Mouse (Mus musculus): Measurements from ENCODE around the gene Gm1123. TPM values are rescaled to one million over a fixed set of nuclear protein-coding genes. Genes with fewer than 3 reads are reported as not detected.
A peak's percentile ranks its signal among the peaks of the same experiment; 100 is the strongest.

The Gm1123 gene
- polyA plus RNA-seq, 1 experiment: 90.3 TPM

DNA sequence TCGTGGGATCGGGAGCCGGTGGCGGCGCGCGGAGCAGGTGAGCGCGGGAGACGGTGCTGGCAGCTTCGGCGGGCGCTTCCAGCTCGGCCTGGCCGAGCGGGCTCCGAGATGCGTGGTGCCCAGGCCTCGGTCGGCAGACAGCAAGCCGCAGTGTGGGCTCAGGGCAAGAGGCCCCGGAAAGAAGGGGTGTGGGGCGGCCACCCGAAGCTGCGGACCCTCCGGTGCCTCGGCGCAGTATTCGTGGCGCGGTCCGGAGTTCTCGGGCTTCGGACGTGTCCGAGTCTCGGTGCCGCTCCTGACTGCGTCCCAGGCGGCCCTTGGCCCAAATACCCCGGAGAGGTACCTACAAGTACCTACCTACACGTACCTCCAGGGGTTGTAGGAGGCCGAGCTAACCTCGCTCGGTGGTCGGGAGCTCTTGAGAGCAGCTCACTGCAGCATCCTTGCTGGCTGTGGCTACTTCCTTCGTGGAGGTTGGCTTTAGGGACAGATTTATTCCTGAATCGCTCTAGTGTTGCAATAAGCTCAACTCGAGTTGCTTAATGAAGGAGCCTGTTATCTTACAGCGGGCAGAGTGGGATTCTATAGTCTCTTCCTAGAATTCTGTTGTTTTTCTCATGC, 48.9 kb downstream of the Gm1123 start:
- under 1% methylated on average over 50 of the region's 50 CpGs for WGBS
- Histone ChIP-seq H3K4me1 (ENCODE audit: control insufficient read depth, insufficient read depth, insufficient read length, low read length) (peaks cover 2% of the 10 kb centered on the region; the same call in 1 of the 2 replicates), H3K4me3 (ENCODE audit: low read depth, low read length) (peak overlapping the region; percentile 88), H3K36me3 (ENCODE audit: control insufficient read depth, insufficient read depth, low read length) (no peaks in the 10 kb centered on the region), H3K27me3 (ENCODE audit: control insufficient read depth, insufficient read depth, low read length) (peaks cover 4% of the 10 kb centered on the region; the same call in 1 of the 2 replicates), H3K27ac (ENCODE audit: insufficient read depth, low read depth, low read length) (no peak overlapping the region)
- no peak for TF ChIP-seq POLR2A (IDR thresholded peaks at IDR 0.05; ENCODE audit: low read depth, low read length)
- TF ChIP-seq CTCF (IDR thresholded peaks at IDR 0.05; ENCODE audit: extremely low read depth, insufficient read length, insufficient replicate concordance, low read depth, low read length): no peak

DNA sequence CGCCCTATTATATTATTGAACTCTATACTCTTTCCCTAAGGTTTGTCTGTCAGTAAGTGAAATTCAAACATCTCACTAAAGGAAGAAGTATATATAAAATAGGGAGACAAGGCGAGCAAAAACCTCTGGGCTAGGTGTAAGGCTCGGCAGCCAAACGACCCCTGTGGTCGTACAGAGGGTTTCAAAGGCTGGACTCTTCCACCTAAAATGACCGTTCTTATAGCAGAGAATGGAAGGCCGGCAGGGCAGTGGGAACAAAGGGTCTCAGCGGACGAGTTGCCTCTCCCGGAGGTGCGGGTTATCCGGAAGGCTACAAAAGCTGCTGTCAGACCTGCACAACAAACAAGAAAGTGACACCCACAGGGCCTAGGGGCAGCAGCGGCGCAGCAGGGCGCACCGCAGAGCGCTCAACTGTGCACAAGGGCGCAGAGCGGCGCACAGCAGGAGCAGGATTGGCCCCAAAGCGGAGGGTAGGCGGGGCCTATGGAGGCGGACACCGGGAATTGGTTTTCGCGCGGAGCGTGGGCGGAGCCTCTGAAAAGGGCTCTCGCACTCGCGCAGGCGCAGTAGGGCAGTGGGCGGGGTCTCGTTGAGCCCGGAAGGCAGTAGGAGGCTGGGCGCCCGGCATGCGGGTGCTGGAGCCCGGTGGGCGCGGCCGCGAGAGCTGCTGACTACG, 49.6 kb downstream of the Gm1123 start, which contains the start of gene Faim:
Gene Faim (plus strand): TSS at position 574 of the 676 bp plus-strand sequence.
- Histone ChIP-seq H3K36me3 (ENCODE audit: control insufficient read depth, insufficient read depth, low read length) (no peaks in the 10 kb centered on the region), H3K27ac (ENCODE audit: insufficient read depth, low read depth, low read length) (no peak within 1 kb of the TSS), H3K4me3 (ENCODE audit: low read depth, low read length) (peak within 1 kb of the TSS; percentile 88), H3K27me3 (ENCODE audit: control insufficient read depth, insufficient read depth, low read length) (peaks cover 6% of the 10 kb centered on the region; the same call in 1 of the 2 replicates), H3K4me1 (ENCODE audit: control insufficient read depth, insufficient read depth, insufficient read length, low read length) (peaks cover 2% of the 10 kb centered on the region; the same call in 1 of the 2 replicates)
- peak; percentile 78 for TF ChIP-seq POLR2A (IDR thresholded peaks at IDR 0.05; ENCODE audit: low read depth, low read length)
- peak; percentile 23; the same call in 1 of the 2 replicates for TF ChIP-seq CTCF (IDR thresholded peaks at IDR 0.05; ENCODE audit: extremely low read depth, insufficient read length, insufficient replicate concordance, low read depth, low read length)
- WGBS: 2% methylated on average over 45 of the region's 45 CpGs

DNA sequence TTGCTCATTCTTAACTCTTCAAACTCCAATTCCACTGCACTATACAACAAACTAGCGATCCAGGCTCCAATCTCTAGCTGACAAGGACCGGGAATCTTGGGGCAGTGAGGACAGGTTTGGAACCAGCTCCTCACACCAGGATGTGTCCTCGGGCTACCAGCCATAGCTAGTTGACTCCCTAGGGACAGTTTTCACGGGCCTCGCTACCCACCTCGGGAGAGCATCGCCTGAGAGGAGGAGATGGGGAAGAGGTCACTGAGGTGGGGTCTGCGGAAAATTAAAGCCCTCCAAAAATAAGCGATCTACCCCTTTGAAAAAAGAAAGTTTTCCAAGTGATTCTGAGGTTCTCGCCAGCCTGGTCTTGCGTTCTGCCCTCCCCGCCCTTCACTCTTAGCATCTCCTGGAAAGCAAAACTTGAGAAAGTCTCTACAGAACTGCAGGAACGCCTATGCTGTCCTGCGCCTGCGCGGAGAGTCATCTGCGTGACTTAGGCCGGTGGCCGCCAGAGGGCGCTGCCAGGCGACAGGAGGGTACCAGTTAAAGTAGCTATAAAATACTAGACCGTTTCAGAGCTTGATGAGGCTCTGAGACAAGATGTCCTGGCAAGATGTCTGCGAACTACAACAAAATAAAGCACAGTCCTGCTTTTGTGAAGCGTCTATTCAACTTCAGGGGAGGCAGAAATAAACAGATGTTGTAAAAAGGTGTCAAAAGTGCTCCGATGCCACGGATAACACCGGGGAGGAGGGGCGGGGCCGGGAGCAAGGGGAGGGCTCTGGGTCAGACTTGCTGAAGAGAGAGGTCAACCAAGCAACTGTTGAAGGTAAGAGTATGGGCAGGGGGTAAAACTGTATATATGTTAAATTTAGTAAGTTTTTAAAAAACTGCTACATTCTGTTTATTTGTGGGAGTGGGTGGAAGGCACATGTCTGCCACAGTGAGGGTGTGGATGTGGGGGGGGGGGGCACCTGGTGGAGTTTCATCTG, 55.8 kb downstream of the Gm1123 start:
- Histone ChIP-seq H3K27me3 (ENCODE audit: control insufficient read depth, insufficient read depth, low read length) (peaks cover 14% of the 10 kb centered on the region), H3K27ac (ENCODE audit: insufficient read depth, low read depth, low read length) (no peak overlapping the region), H3K36me3 (ENCODE audit: control insufficient read depth, insufficient read depth, low read length) (no peaks in the 10 kb centered on the region), H3K4me1 (ENCODE audit: control insufficient read depth, insufficient read depth, insufficient read length, low read length) (no peaks in the 10 kb centered on the region), H3K4me3 (ENCODE audit: low read depth, low read length) (no peak overlapping the region)
- 7% methylated on average over 29 of the region's 29 CpGs for WGBS
- peak; percentile 97 for TF ChIP-seq CTCF (IDR thresholded peaks at IDR 0.05; ENCODE audit: extremely low read depth, insufficient read length, insufficient replicate concordance, low read depth, low read length)
- TF ChIP-seq POLR2A (IDR thresholded peaks at IDR 0.05; ENCODE audit: low read depth, low read length): no peak

DNA sequence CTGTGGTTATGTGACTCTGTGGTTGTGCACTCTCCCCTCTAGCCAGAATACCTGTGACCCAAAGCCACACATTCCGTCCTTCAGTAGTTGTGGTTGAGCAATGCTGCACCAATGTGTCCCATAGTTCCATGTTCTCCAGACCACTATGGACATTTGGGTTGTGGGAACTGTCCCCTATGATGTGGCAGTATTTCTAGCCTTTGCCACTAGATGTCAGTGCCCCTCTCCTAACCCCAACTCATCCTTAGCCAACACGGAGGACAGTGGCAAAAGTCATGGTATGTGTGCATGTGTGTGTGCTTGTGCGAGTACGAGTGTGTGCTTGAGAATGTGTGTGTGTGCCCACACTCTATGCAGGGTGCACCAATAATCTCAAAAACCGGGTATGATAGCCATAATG, 59.0 kb downstream of the Gm1123 start:
- 0 out of 2 replicates have a peak, but pooled peaks cover 5% of the 10 kb centered on the region for H3K4me1 ChIP-seq (ENCODE audit: control insufficient read depth, insufficient read depth, insufficient read length, low read length)
- peaks cover 28% of the 10 kb centered on the region for H3K27me3 ChIP-seq (ENCODE audit: control insufficient read depth, insufficient read depth, low read length)
- no peaks in the 10 kb centered on the region for H3K36me3 ChIP-seq (ENCODE audit: control insufficient read depth, insufficient read depth, low read length)
- WGBS: 38% methylated on average over 5 of the region's 5 CpGs
- H3K4me3 ChIP-seq (ENCODE audit: low read depth, low read length): no peak overlapping the region
- TF ChIP-seq CTCF (IDR thresholded peaks at IDR 0.05; ENCODE audit: extremely low read depth, insufficient read length, insufficient replicate concordance, low read depth, low read length): no peak
- no peak for TF ChIP-seq POLR2A (IDR thresholded peaks at IDR 0.05; ENCODE audit: low read depth, low read length)
- no peak overlapping the region for H3K27ac ChIP-seq (ENCODE audit: insufficient read depth, low read depth, low read length)

DNA sequence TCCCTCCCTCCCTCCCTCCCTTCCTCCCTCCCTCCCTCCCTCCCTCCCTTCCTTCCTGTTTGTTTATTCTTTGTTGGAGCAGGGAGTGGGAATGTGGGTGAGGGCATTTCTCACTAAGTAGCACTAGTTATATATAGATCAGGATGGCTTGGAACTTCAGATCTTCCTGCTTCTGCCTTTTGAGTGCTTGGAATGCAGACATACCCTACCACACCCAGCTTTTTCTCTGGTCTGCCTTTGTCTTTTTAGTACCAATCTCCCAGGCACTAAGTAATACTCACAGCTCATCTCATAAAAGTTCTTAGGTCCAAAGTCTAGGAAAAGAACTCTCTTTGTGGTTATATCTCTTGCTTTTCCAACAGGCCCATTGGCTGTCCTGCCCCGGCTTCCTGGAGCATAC, 59.4 kb downstream of the Gm1123 start:
- peaks cover 26% of the 10 kb centered on the region for H3K27me3 ChIP-seq (ENCODE audit: control insufficient read depth, insufficient read depth, low read length)
- TF ChIP-seq CTCF (IDR thresholded peaks at IDR 0.05; ENCODE audit: extremely low read depth, insufficient read length, insufficient replicate concordance, low read depth, low read length) (no peak), POLR2A (IDR thresholded peaks at IDR 0.05; ENCODE audit: low read depth, low read length) (no peak)
- 0 out of 2 replicates have a peak, but pooled peaks cover 5% of the 10 kb centered on the region for H3K4me1 ChIP-seq (ENCODE audit: control insufficient read depth, insufficient read depth, insufficient read length, low read length)
- no peak overlapping the region for H3K4me3 ChIP-seq (ENCODE audit: low read depth, low read length)
- no peaks in the 10 kb centered on the region for H3K36me3 ChIP-seq (ENCODE audit: control insufficient read depth, insufficient read depth, low read length)
- no peak overlapping the region for H3K27ac ChIP-seq (ENCODE audit: insufficient read depth, low read depth, low read length)
- WGBS: 30% methylated on average over 1 of the region's 1 CpGs

DNA sequence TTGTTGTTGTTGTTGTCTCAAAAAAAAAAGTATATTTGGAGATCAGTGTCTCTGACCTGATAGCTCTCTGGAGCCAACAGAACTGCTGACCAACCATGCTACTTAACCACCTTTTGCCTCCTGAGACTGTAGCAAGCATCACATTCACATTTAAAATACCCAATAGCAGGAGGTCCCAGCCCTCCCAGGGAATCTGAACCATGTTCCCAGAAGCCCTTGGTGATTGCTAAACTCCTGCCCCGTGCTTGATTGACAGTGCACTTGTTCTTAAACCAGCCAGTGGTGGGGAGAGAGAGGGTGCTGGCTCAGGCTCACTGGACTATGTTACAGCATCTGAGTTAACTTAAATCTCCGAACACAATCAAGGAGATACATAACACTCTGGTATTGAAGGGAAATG, 60.6 kb downstream of the Gm1123 start:
- Histone ChIP-seq H3K36me3 (ENCODE audit: control insufficient read depth, insufficient read depth, low read length) (no peaks in the 10 kb centered on the region), H3K27ac (ENCODE audit: insufficient read depth, low read depth, low read length) (no peak overlapping the region), H3K4me1 (ENCODE audit: control insufficient read depth, insufficient read depth, insufficient read length, low read length) (0 out of 2 replicates have a peak, but pooled peaks cover 5% of the 10 kb centered on the region), H3K27me3 (ENCODE audit: control insufficient read depth, insufficient read depth, low read length) (peaks cover 35% of the 10 kb centered on the region), H3K4me3 (ENCODE audit: low read depth, low read length) (no peak overlapping the region)
- 46% methylated on average over 2 of the region's 2 CpGs for WGBS
- TF ChIP-seq POLR2A (IDR thresholded peaks at IDR 0.05; ENCODE audit: low read depth, low read length) (no peak), CTCF (IDR thresholded peaks at IDR 0.05; ENCODE audit: extremely low read depth, insufficient read length, insufficient replicate concordance, low read depth, low read length) (no peak)
